Mouse (Mus musculus) cerebellum, postnatal 10 days (tissue): ENCODE results near the gene Gnb3.

ENCODE experiments used
- DNase-seq, 2 experiments: peaks; one replicate each; pipeline ENCODE4 v3.0.0; 2021; ENCODE audit warnings: mixed read lengths in 2 of 2

Gnb3 gene

DNA sequence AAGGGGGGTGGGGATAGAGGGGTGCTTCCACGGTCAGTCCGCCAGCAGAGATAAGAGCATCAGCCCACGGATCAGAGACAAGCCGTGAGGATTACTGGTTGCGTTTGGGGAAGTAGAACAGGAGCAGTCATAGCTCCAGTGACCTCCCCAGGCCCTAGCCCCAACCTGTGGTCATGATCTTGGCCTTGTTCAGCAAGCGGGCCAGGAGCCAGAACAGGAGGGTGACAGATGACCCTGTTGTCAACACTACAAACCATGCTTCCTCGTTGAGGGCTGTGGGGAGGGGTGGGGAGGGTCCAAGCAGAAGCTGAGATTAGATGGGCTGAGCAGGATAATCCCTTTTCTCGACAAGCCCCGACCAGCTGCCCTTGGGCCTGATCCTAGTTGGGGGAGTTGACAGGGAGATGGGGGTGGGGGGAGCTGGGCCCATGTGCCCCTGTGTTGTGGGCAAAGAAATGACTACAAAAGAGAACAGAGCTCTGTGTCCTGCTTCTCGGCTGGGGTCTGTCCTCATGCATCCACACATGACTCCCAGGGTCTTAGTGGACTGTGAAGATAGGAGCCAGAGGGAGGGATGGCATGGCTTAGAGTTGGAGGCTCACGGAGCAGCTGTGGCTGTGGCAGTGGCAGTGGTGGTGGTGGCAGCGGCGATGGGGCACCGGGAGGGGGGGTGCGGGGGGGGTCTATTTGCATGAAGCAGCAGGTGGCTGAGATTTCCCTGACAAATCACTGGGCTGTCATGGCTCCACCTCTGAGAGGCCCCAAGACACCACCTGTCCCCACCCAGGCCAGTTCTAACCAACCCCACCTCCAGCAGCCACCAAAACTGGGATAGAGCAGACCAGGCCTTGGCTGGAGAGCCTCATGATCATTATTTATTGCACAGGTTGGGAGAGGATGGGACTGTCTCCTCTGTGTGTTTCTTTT lies at the start of gene Gnb3:
Gnb3 (minus strand) TSS at position 35 of the 927 bp plus-strand sequence.
- peak; percentile 70 to 73 for DNase-seq

DNA sequence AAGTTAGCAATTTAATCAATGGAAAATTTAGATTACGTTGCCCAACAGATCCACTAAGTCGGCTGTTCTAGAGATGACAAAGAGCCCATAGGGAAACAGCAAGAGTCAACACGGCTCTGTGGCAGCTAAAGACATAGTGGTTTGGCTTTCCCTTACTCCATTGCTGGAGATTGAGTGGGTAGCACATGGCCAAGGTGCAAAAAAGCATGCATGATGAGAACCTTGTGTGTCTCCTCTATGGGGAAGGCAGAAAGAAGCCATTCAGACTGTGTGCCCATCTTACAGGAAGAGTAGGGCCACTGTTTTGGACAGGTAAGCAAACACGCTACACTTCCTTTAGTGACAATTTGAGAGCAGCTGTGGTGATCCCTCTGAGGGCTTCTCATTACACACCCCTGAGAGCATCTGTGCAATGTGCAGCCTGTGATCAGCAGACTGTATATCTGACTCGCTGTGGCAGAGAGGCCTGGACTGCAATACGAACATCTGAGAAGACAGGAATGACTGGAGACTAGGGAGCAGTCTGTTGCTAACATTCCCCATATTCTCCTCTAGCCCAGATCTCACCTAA lies 48.6 kb upstream of the Gnb3 start:
- DNase-seq, result no peak

- no peak for DNase-seq
Observed at GRCm38 (mm10) chr6:124887986-124888385, 47.9 kb upstream of the Gnb3 start, which contains the start of gene Cd4. Cd4 (minus strand) TSS chr6:124888221.

DNA sequence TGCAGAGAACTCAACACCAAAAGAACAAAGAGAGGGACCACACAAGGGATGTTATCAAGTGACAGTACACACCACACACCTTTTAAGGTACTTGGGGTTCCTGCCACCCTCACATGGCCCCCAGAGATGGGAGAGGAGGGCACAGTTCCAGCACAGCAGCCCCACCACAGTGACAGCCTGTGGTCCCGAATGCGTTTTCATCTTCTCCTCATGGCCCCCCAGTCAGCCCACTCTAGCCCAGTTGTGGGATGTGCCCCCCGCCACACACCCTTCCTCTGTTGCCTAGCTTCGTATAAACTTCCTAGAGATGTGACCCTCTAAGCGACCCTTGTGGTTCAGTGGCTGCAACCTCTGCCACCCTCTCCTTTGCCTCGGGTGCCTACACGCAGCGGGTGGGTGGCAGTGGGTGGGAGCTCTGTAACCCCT lies 45.9 kb upstream of the Gnb3 start:
- DNase-seq, result no peak

DNA sequence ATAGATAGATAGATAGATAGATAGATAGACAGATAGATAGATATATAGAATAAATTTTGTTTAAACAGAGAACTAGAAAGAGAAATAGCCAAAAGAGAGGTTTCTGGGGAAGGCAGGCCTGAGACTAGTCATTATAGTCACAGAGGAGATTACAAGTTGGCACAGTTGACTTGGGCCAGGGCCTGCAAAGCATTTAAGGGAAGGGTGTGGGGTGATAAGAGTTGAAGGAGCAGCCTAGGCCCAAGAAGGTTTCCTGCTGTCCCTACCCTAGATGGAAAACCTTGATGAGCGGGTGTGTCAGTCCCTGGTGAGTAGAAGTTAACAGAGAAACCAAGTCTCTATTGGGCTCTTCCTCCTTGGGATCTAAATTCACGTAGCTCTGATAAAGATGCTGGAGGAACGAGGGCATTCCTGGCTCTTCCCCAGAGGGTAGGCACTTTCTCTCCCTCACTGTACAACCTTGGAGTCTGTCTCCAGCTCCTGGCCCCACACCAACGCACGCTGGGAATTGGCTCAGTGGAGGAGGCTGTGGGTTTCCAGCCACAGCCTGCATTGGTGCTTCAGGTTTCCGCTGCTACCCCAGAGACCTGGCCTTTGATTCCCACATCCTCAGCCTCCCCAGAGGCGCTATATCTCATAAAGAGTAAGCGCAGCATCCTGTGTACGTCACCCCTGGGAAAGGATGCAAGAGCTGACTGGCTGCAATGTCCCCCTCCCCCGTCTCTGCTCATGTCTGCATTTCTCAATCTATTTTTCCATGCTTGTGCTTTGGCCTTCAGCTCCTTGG lies 44.8 kb upstream of the Gnb3 start:
- DNase-seq, result peak; percentile 87 to 90

GRCm38 (mm10) chr6:124883351-124883750 lies 43.3 kb upstream of the Gnb3 start:
- DNase-seq, result no peak

- DNase-seq, result peak in 1 of 2 experiments; percentile 15
Observed at GRCm38 (mm10) chr6:124881821-124882220, 41.7 kb upstream of the Gnb3 start.

DNA sequence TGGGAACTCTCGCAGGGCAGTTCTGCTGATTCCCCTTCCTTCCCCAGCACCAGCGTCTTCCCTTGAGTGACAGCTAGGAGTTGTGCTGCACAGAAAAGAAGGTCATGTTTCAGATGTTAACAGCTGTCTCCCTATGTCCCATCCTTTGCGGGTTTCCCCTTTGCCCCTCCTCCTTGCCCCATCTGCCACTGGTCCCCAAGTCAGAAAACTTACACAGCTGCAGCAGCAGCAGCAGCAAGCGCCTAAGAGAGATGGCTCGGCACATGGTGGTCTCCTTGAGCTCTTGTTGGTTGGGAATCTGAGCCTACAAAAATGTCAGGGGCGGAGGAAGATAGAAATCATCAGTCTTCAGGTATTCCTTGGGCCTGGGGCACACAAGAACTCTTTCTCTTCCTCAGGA lies 39.3 kb upstream of the Gnb3 start:
- DNase-seq, result no peak

- DNase-seq, result no peak
Observed at GRCm38 (mm10) chr6:124874348-124874747, 34.3 kb upstream of the Gnb3 start.

GRCm38 (mm10) chr6:124866560-124866959 lies 26.5 kb upstream of the Gnb3 start:
- DNase-seq, result peak; percentile 48 to 61

- DNase-seq, result peak; percentile 68 to 74
Observed at GRCm38 (mm10) chr6:124865766-124866362, 25.8 kb upstream of the Gnb3 start.

DNA sequence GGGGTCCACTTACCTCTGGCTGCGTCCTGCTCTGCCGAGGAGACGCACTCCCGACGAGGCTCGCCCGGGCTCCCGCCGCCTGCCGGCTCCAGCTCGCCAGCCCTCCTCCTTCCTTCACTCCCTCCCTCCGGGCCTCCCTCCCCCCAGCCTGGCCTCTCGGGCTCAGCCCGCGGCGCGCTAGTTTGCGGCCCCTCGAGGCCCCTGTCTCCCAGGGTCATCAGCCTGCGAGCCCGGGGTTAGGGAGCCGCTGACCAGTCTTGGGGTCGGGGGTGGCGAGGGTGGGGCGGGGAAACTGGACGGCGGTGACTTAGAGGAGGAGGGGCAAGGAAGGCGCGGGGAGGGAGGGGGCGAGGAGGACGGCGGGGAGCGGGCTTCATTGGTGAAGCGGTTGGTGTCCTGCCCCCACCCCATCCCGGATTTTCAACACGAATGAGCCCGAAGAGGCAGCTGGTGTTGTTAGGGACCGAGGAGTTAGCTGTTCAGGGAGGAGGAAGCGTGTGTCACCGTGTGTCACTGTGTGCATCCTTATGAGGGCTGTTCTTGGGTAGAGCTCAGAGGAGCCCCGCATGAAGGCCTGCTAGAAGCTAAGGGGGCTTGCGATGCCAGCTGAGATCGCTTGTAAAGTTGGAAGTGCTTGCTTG lies 23.7 kb upstream of the Gnb3 start, which contains the start of gene Gpr162:
Gpr162 (minus strand) TSS at position 326 of the 641 bp plus-strand sequence.
- DNase-seq, result peak; percentile 90

DNA sequence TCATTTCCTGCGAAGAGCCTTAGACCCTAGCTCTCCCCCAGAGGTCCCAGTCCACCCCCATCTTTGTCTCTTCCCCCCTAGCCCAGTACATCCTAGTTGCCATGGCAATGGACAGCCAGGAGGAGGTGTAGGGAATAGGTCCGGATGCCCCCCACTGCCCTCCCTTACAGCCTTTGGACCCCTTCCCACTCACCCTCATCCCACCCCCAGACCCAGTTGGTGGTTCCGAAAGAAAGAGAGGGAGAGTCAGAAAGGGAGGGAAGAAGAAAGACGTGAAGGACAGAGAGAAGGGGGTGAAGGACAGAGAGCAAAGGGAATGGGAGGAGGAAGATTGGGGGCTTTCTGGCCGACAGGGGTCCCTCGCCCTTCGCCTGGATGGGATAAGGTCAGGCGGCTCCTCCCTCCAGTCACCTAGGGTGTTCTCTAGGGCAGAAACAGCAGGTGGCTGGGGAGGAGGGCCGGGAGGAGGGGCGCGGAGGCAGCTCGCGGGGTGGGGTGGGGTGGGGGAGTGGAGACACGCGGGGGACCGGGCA lies 23.1 kb upstream of the Gnb3 start:
- DNase-seq, result peak; percentile 69 to 79

GRCm38 (mm10) chr6:124862406-124863124 lies 22.5 kb upstream of the Gnb3 start:
- DNase-seq, result peak; percentile 41 to 50

GRCm38 (mm10) chr6:124861802-124862201 lies 21.7 kb upstream of the Gnb3 start:
- peak; percentile 53 to 55 for DNase-seq

GRCm38 (mm10) chr6:124861266-124861665 lies 21.2 kb upstream of the Gnb3 start:
- peak; percentile 63 to 64 for DNase-seq

GRCm38 (mm10) chr6:124860511-124860910 lies 20.4 kb upstream of the Gnb3 start:
- peak in 1 of 2 experiments; percentile 37 for DNase-seq

DNA sequence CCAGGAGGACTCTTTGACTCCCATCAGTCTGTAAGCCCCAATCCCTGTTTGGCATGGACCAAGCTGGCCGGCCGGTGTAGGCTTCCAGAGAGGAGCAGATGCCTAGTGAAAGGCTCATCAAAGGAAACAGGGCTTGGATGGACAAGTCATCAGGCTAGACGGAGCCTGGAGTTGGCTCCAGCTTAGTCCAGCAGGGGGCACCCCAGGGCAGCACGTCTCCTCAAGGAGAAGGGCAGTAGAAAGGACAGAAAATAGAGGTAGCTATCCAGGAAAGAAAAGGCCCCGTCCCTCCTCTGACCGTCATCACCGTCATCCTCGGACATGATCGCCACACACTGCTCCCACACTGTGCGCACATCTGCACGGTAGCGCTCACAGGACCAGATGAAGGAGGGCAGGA lies 19.6 kb upstream of the Gnb3 start:
- DNase-seq, result peak; percentile 97 to 98

GRCm38 (mm10) chr6:124858561-124859318 lies 18.7 kb upstream of the Gnb3 start:
- peak in 1 of 2 experiments; percentile 25 for DNase-seq

DNA sequence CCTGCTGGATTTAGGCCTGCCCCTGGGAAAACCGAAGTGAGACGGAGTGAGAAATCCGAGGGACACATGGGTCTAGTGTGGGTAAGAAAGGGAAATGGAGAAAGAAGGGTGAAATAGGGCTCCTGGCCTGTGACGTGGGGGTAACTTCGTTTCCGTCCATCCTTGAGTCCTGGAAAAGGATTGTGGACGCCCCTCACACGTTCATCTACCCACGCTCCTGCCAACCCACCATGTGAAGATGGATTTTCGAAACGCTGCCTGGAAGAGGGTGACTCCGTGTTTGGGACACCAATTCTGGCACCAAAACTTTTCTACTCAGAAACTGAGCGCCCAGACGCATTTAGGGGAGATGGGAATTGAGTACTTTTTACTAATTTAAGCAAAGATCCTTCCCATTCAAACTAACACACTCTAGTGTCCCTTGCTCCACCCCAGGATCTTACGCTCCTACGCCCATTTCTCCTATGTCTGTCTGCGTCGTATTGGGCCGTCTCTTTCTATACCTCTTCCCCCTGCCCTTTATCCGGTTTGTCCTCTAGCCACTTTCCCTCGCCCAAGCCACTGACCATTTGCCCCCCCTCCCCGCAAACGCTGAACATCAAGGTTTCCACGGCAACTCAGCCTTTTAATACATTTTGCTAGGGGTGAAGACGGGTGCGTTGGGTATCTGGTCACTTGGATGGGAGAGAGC lies 17.9 kb upstream of the Gnb3 start:
- peak; percentile 35 to 48 for DNase-seq
